Mouse (Mus musculus) granulocyte monocyte progenitor cell, adult 5-6 weeks (primary cell): Measurements from ENCODE around the gene Rnf115. TPM values are rescaled to one million over a fixed set of nuclear protein-coding genes. Genes with fewer than 3 reads are reported as not detected.

Source experiments
- ATAC-seq: replicated peaks from 2 replicates; pipeline ENCODE4 v1.8.0; 2016; ENCODE audit warnings: mild to moderate bottlenecking, moderate TSS enrichment, inconsistent platforms; ENCODE audit not compliant: poor library complexity, severe bottlenecking
- total RNA-seq, 2 experiments: library from RNA; stranded (forward) in 1 of 2; stranded (reverse) in 1 of 2; fragments of 200-712, 200-1000 nt in 1 of 2; fragments of >200 nt in 1 of 2; fragmentation: Nextera tagmentation in 1 of 2; gene quantifications; 2 replicates each; pipeline ENCODE4 v1.2.3; 2014 to 2017

The Rnf115 gene
- total RNA-seq, 2 experiments from 2014 or later = 55.3 to 65.6 TPM

DNA sequence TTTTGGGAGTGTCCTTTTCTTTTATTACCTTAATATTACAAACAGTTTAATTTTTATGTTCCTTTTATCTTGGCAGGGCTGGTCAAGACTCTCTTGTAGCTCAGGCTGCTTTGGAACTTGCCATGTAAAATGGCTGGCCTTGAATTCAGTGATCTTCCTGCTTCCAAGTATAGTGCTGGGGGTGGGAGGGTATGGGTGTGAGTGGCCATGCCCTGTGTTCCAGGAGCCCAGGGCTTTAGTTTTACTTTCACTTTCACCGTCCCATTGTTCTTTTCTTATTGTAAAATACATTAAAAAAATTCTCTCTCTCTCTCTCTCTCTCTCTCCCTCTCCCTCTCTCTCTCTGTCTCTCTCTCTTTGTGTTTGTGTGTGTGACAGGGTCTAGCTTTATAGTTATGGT, 37.1 kb downstream of the Rnf115 start:
- ATAC-seq = peak; percentile 45; the same call in 1 of the 2 replicates

DNA sequence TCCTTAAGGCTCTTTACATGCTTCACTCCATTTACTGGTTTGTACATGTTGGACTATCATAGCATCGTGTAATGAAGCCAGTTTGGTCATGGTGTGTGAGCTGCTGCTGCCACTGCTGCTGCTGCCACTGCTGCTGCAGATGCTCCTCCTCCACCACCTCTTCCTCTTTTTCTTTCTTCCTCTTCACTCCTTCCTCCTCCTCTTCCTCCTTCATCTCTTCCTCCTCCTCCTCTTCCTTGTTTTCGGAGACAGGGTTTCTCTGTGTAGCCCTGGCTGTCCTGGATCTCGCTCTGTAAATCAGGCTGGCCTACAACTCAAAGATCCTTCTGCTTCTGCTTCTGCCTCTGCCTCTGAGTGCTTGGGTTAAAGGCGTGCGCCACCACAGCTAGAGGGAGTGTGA, 42.5 kb downstream of the Rnf115 start:
- ATAC-seq = peak; percentile 95

- no peak for ATAC-seq
Measured at GRCm38 (mm10) chr3:96772949-96773348, 45.5 kb downstream of the Rnf115 start.

DNA sequence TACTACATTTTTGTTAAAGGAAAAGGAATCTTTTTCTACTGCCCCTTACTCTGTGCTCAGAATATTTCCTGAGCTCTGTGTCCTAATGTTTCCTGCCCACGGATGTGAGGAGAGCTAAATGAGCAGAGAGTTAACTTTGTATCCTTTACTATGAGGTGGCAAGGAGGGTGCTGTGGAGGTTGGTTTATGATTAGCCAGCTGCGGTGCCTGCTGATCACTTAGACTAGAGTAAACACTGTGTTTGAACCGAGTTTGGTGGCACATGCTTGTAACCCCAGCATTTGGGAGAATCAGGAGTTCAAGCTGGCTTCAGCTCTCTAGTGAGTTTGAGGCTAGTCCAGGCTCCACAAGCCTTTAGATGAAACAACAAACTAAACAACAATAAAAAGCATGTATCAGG, 49.7 kb downstream of the Rnf115 start:
- ATAC-seq = no peak

DNA sequence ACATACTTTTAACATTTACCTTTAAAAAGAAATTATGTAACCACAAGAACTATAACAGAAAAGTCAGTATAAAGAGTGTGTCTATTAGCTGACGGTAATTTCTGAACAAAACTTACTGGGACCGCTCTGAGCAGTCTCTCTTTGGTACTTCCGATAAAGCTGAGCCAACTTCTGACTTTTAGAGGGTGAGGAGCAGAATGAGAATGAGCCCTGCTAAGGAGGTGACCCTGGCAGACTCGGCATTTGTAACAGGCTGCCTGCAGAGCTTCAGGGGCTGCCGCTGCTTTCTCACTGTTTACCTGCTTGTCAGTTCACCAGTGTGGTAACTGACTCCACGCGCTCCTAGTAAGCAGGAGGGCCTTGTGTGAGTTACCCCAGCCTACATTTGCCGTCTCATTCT, 54.8 kb downstream of the Rnf115 start:
- no peak for ATAC-seq

- no peak for ATAC-seq
Measured at GRCm38 (mm10) chr3:96787784-96788183, 60.3 kb downstream of the Rnf115 start.

GRCm38 (mm10) chr3:96788506-96788905, 61.0 kb downstream of the Rnf115 start:
- no peak for ATAC-seq

- no peak for ATAC-seq
Measured at GRCm38 (mm10) chr3:96800254-96800653, 72.8 kb downstream of the Rnf115 start.

- no peak for ATAC-seq
Measured at GRCm38 (mm10) chr3:96802214-96802613, 74.8 kb downstream of the Rnf115 start.

DNA sequence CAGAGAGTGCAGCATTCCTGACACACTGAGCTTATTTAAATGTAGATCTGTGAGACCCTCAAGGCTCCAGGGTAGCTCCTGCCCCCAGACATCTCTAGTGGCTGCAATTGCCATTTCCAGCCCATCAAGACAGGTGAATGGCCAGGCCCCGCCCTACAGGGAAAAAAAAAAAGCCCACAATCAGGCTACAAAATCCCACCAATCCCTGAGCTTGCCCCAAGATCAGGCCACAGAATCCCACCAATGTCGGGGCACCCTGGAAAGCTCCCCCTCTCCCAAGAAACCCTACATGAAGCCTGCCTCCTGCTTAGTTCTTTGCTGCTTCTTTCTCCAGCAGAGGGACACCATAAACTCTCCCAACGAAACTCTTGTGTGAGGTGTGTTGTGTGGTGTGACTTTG, 80.7 kb downstream of the Rnf115 start:
- no peak for ATAC-seq

- no peak for ATAC-seq
Measured at GRCm38 (mm10) chr3:96808651-96809050, 81.2 kb downstream of the Rnf115 start.

DNA sequence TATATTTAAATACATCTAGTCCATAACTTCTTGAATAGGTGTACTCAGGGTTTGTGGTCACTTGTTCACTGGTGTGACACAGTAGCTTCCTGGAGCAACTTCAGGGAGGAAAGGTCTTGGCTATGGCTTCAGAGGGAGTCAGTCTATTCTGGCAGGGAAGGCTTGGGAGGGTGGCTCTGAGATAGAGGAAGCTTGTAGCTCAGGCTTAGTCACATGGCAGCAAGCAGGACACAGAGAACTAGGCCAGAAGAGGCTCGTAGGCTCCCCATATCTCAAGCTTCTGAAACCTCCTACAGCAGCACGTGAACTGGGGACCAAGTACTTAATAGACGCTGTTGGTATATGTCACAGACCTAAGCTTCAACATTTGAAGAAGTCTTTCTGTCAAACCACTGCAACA, 83.8 kb downstream of the Rnf115 start:
- ATAC-seq = no peak

DNA sequence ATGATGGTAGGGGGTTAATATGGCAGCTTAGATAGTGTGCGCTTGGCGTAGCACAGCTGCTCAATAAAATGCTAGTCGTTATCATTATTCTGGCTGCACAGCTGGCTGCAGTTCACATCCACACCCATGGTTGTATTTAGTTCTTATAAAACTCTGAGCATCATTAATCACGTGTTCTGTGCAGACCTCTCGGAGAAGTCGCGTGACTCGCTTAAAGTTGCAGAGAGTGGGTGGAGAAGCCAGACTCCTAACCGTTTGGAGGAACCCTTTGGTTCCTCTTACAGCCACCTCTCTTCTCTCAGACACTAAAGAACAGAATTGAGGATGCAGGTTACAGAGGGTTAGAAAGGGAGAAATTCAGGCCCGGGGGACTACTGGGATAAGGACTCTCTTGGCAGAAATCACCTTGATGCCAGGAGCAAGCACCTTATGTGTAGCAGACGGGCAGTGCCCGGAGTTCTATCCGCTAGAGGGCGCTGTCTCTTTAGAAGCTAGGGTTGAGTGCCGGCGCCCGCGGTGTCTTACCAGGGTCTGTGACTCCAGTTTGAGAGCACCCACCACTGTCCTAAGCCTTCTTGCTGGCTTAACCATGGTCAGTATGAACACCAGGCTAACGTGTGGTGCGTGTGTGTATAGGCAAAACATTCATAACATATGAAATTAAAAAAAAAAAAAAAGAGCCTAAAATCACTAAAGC, 85.1 kb downstream of the Rnf115 start:
- peak; percentile 71 for ATAC-seq

- ATAC-seq = peak; percentile 60
Measured at GRCm38 (mm10) chr3:96813106-96813505, 85.6 kb downstream of the Rnf115 start.

DNA sequence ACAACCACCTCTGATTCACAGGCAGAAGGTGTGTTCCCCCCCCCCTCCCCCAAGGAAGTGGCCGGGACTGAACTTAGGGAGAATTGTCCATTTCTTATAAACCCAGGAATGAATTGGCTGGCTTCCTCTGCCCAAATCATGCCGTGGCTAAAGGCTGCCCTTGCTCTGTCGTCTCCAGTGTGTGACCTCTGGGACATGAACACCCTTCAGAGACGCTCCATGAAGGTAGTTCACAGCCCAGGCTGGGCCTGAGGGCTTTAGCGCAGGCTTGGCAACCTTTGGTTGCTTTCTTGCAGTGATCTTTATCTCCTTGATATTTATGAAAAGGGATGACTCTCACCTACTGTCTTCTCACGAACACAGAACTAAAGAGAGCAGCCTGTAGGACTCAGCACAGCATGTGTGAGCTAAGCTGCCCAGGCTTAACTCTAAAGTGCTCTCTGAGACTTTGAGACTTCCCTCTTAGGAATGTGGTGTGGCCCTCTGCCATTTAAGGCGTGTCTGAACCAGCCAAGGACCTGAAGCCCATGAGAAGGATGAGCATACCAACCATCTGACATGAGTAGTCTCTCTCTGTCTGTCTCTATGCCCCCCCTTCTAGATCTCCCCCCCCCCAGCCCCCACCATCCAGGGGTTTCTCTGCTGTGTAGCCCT, 86.3 kb downstream of the Rnf115 start:
- peak; percentile 47 for ATAC-seq

DNA sequence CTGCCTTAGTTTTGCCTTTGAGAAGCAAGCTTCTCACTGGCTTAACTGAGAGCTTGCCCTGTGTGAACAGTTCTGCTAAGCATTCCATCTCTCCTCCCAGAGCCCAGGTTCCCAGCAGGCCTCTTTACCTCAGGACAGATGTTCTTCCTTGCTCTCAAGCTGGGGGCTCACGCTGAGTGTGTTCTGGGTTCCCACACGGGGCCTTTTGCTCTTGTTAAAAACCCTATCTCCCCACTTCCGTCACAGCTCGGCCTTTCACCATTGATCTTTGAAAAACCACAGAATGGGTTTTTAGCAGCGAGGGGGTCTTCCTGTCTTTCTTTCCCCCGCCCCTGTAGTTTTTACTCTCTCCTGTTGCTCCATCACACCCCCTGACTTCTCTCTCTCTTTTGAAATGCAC, 86.9 kb downstream of the Rnf115 start:
- ATAC-seq = peak; percentile 21

- peak; percentile 59 for ATAC-seq
Measured at GRCm38 (mm10) chr3:96820116-96820915, 92.9 kb downstream of the Rnf115 start.

DNA sequence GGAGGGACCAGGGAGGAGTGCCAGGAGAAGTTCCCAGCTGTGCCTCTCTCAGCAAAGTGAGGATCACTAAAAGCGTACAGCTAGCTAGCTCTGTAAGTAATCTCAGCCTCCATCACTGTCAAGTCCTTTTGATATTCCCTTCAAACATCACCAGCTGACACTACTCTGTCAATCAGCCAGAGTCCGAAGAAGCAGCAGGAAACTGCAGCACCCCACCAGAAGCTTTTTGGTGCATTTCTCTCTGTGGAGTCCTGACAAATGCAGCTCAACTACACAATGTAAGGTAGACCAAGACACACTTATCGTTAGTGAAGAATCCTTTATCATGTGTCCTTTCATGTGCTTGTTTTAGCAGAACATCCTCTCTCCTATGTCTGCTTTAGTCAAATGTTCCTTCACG, 94.1 kb downstream of the Rnf115 start:
- no peak for ATAC-seq

- no peak for ATAC-seq
Measured at GRCm38 (mm10) chr3:96823701-96824100, 96.2 kb downstream of the Rnf115 start.

DNA sequence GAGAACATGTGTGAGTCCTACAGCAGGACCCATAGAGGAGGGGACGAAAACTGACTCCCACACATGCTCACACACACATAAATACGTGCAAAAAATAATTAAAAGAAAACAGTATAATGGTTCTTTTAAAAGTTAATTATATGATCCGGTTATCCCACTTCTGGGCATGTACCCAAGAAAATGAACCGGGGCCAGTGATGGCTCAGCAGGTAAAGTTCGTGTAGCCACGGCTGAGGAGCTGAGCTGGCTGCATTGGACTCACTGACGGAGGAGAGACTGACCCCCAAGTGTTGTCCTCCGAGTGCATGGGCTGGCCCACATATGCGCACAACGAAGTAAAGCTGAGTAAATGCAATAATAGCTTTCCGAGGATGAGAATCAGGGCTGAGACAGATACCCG, 97.2 kb downstream of the Rnf115 start:
- no peak for ATAC-seq

DNA sequence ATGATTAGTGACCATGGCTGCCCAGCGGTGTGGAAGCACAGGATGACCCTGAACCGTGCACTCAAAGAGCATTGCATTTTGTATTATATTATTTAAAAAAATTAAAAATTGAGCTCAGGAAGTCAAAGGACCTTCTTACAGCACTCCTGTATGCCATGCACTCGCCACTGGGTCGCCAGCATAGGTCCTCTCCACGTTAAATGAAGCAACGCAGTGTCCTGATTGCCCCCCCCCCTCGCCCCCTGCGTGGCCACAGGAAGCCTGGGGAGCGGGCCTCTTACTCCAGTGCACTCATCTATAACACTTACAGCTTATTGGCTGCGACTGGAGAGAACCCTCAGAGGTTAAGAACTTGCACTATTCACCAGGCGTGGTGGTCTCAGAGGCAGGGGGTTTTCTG, 97.8 kb downstream of the Rnf115 start:
- ATAC-seq = no peak
